Mouse (Mus musculus): Measurements from ENCODE around the gene Pik3cb.

Gene Pik3cb

GRCm38 (mm10) chr9:99081718-99082117, 58.7 kb downstream of the Pik3cb start:
- DNase-seq (ENCODE audit: low read depth, low spot score): no peak

- DNase-seq (ENCODE audit: low read depth, low spot score): no peak
Observed at GRCm38 (mm10) chr9:99081308-99081707, 59.1 kb downstream of the Pik3cb start.

GRCm38 (mm10) chr9:99080657-99081056, 59.8 kb downstream of the Pik3cb start:
- no peak for DNase-seq (ENCODE audit: low read depth, low spot score)

GRCm38 (mm10) chr9:99074462-99074861, 66.0 kb downstream of the Pik3cb start:
- DNase-seq (ENCODE audit: low read depth, low spot score): no peak

- no peak for DNase-seq (ENCODE audit: low read depth, low spot score)
Observed at GRCm38 (mm10) chr9:99072538-99072937, 67.9 kb downstream of the Pik3cb start.

- DNase-seq (ENCODE audit: low read depth, low spot score): no peak
Observed at GRCm38 (mm10) chr9:99065311-99065710, 75.1 kb downstream of the Pik3cb start.

- DNase-seq (ENCODE audit: low read depth, low spot score): peak; percentile 28
Observed at GRCm38 (mm10) chr9:99064216-99064615, 76.2 kb downstream of the Pik3cb start.

GRCm38 (mm10) chr9:99062544-99062943, 77.9 kb downstream of the Pik3cb start:
- peak; percentile 81 for DNase-seq (ENCODE audit: low read depth, low spot score)

GRCm38 (mm10) chr9:99057751-99058150, 82.7 kb downstream of the Pik3cb start:
- DNase-seq (ENCODE audit: low read depth, low spot score): no peak

GRCm38 (mm10) chr9:99049760-99050159, 90.7 kb downstream of the Pik3cb start:
- DNase-seq (ENCODE audit: low read depth, low spot score): no peak

GRCm38 (mm10) chr9:99048724-99049250, 91.6 kb downstream of the Pik3cb start:
- DNase-seq (ENCODE audit: low read depth, low spot score): no peak

- DNase-seq (ENCODE audit: low read depth, low spot score): no peak
Observed at GRCm38 (mm10) chr9:99044761-99045160, 95.7 kb downstream of the Pik3cb start.

GRCm38 (mm10) chr9:99042641-99043040, 97.8 kb downstream of the Pik3cb start:
- DNase-seq (ENCODE audit: low read depth, low spot score): no peak

GRCm38 (mm10) chr9:99041994-99042393, 98.4 kb downstream of the Pik3cb start:
- DNase-seq (ENCODE audit: low read depth, low spot score): no peak

- DNase-seq (ENCODE audit: low read depth, low spot score): no peak
Observed at GRCm38 (mm10) chr9:99035575-99035974, 104.8 kb downstream of the Pik3cb start, which contains the start of gene Gm1123. TSS of gene Gm1123 (minus strand) at chr9:99035715.

GRCm38 (mm10) chr9:99034111-99034510, 106.3 kb downstream of the Pik3cb start:
- DNase-seq (ENCODE audit: low read depth, low spot score): no peak

- no peak for DNase-seq (ENCODE audit: low read depth, low spot score)
Observed at GRCm38 (mm10) chr9:99032031-99032430, 108.4 kb downstream of the Pik3cb start.

GRCm38 (mm10) chr9:99021751-99022150, 118.7 kb downstream of the Pik3cb start:
- DNase-seq (ENCODE audit: low read depth, low spot score): no peak

GRCm38 (mm10) chr9:99021166-99021565, 119.3 kb downstream of the Pik3cb start:
- no peak for DNase-seq (ENCODE audit: low read depth, low spot score)

- DNase-seq (ENCODE audit: low read depth, low spot score): no peak
Observed at GRCm38 (mm10) chr9:99017679-99018078, 122.7 kb downstream of the Pik3cb start.

- DNase-seq (ENCODE audit: low read depth, low spot score): no peak
Observed at GRCm38 (mm10) chr9:99016759-99017158, 123.7 kb downstream of the Pik3cb start.

- DNase-seq (ENCODE audit: low read depth, low spot score): no peak
Observed at GRCm38 (mm10) chr9:99016301-99016700, 124.1 kb downstream of the Pik3cb start.

- DNase-seq (ENCODE audit: low read depth, low spot score): no peak
Observed at GRCm38 (mm10) chr9:99009898-99010199, 130.6 kb downstream of the Pik3cb start.
